Comparison of ENCODE assay signal across 24 mouse cellular contexts in the genomic region with DNA sequence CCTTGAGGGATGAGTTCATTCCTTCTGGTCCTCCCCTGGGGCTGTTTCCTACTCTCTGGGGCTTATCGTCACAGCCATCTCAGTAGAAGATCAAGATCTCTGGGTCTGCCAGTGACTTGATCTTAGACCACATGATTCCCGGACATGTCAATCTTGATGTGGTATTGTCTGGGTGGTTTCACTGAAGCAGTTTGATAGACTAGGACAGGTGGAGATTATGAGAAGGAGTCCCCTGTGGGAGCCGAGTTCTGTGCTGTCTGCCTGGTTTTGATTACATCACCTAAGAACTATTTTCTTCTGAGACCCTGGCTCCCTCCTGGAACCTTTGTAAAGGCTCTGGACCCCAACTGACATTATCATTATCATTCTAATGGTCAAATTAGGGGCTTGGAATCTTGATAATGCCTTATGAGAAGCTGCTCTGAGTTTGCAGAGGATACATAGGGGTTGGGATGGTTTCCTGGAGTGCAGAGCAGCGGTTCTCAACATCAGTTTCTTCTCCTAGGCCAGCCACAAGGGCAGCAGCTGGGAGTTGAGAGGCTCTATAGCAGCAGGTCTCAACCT. TPM values are rescaled to one million over a fixed set of nuclear protein-coding genes. Genes with fewer than 3 reads are reported as not detected.
A peak's percentile ranks its signal among the peaks of the same experiment; 100 is the strongest.
DNase-seq lines count a peak whose midpoint lies in the region; ATAC-seq and TF ChIP-seq lines count a peak whose summit lies in the region.
"Had no signal": no experiment of that assay in that cellular context is flagged by ENCODE, and none has a peak within 500 bp of the region (broad histone marks: within the 10 kb centered on the region; RNA-seq: fewer than 3 reads in every experiment).

No protein-coding gene starts in this region.

- H3K27ac ChIP-seq in ES-Bruce4 (ENCODE audit: insufficient read depth, low read length) = peak overlapping the region; percentile 49; the same call in 1 of the 2 replicates
- no peak overlapping the region for H3K27ac ChIP-seq in midbrain, embryonic 13.5 days
- H3K27ac ChIP-seq: embryonic facial prominence, embryonic 13.5 days; heart, embryonic 15.5 days; hindbrain, embryonic 10.5 days; hindbrain, embryonic 13.5 days; intestine, embryonic 15.5 days had no signal

- no peaks in the 10 kb centered on the region for H3K79me2 ChIP-seq in C2C12 (ENCODE audit: control insufficient read depth, insufficient read depth)

- TF ChIP-seq POLR2A in ES-Bruce4 (IDR thresholded peaks at IDR 0.05; ENCODE audit: insufficient read depth, low read length) = no peak

- no peaks in the 10 kb centered on the region for H3K27me3 ChIP-seq in C2C12 (ENCODE audit: control insufficient read depth, insufficient read depth, insufficient read length)
- H3K27me3 ChIP-seq in ES-Bruce4 (ENCODE audit: control insufficient read depth, insufficient read depth, low read length, poor library complexity, severe bottlenecking) = no peaks in the 10 kb centered on the region
- no peaks in the 10 kb centered on the region for H3K27me3 ChIP-seq in midbrain, embryonic 13.5 days
- H3K27me3 ChIP-seq: embryonic facial prominence, embryonic 13.5 days; heart, embryonic 12.5 days; heart, embryonic 15.5 days; hindbrain, embryonic 13.5 days; intestine, embryonic 15.5 days had no signal

- no peak for ATAC-seq in midbrain, embryonic 13.5 days
- ATAC-seq: forebrain, embryonic 14.5 days; hindbrain, embryonic 16.5 days; intestine, embryonic 15.5 days had no signal

- H3K36me3 ChIP-seq in C2C12 (ENCODE audit: control insufficient read depth, insufficient read depth) (no peaks in the 10 kb centered on the region), ES-Bruce4 (ENCODE audit: control insufficient read depth, insufficient read depth, low read length, poor library complexity, severe bottlenecking) (no peaks in the 10 kb centered on the region)
- H3K36me3 ChIP-seq in midbrain, embryonic 13.5 days = no peaks in the 10 kb centered on the region
- H3K36me3 ChIP-seq: embryonic facial prominence, embryonic 13.5 days; heart, embryonic 12.5 days; heart, embryonic 15.5 days; hindbrain, embryonic 10.5 days; hindbrain, embryonic 13.5 days; intestine, embryonic 15.5 days had no signal

- no peaks in the 10 kb centered on the region for H3K79me3 ChIP-seq in C2C12 (ENCODE audit: low read depth)

- TF ChIP-seq CTCF in C2C12 (IDR thresholded peaks at IDR 0.05; ENCODE audit: control insufficient read depth, insufficient read depth, insufficient read length) = no peak
- no peak for TF ChIP-seq CTCF in ES-Bruce4 (IDR thresholded peaks at IDR 0.05; ENCODE audit: low read depth, low read length)

- DNase-seq in R1 (ENCODE audit: low read depth, low spot score) = peak; percentile 95
- DNase-seq in thymus, adult 18-20 months = no peak
- DNase-seq in cerebellum, adult 11 months = no peak
- DNase-seq: adrenal gland, adult 2 months; adrenal gland, postnatal 14 days; cerebellum, adult 11-12 months; cerebellum, adult 8-10 months; cerebellum, postnatal 14 days; gastrocnemius, postnatal 25 days; heart, adult 18-20 months; heart, postnatal 10 days; heart, postnatal 36 days; kidney, adult 11 months had no signal

- H3K4me1 ChIP-seq in ES-Bruce4 (ENCODE audit: control insufficient read depth, insufficient read depth, low read length) = peaks cover 1% of the 10 kb centered on the region
- peaks cover 5% of the 10 kb centered on the region; the same call in 1 of the 2 replicates for H3K4me1 ChIP-seq in midbrain, embryonic 13.5 days (replicated peaks)
- H3K4me1 ChIP-seq: heart, embryonic 12.5 days; heart, embryonic 15.5 days; hindbrain, embryonic 10.5 days; hindbrain, embryonic 13.5 days; intestine, embryonic 15.5 days had no signal

- 70% methylated on average over 4 of the region's 4 CpGs for WGBS in midbrain, embryonic 13.5 days

- H3K9ac ChIP-seq in ES-Bruce4 (ENCODE audit: low read depth, poor library complexity, severe bottlenecking) = no peak overlapping the region
- no peak overlapping the region for H3K9ac ChIP-seq in midbrain, embryonic 13.5 days (replicated peaks)
- H3K9ac ChIP-seq: embryonic facial prominence, embryonic 13.5 days; heart, embryonic 12.5 days; heart, embryonic 15.5 days; hindbrain, embryonic 13.5 days; intestine, embryonic 15.5 days had no signal

- no peaks in the 10 kb centered on the region; the same call in 1 of the 2 replicates for H3K9me3 ChIP-seq in ES-Bruce4 (replicated peaks; ENCODE audit: control insufficient read depth, insufficient read depth, low read length, poor library complexity, severe bottlenecking)
- H3K9me3 ChIP-seq in midbrain, embryonic 13.5 days = no peaks in the 10 kb centered on the region
- H3K9me3 ChIP-seq: embryonic facial prominence, embryonic 13.5 days; heart, embryonic 12.5 days; heart, embryonic 15.5 days; intestine, embryonic 15.5 days had no signal

- H3K4me2 ChIP-seq in midbrain, embryonic 13.5 days (replicated peaks) = no peak overlapping the region
- H3K4me2 ChIP-seq: embryonic facial prominence, embryonic 13.5 days; heart, embryonic 12.5 days; heart, embryonic 15.5 days; hindbrain, embryonic 13.5 days; intestine, embryonic 15.5 days had no signal

- no peak overlapping the region for H3ac ChIP-seq in C2C12 (ENCODE audit: control insufficient read depth, insufficient read length, low read depth)

- H3K4me3 ChIP-seq in C2C12 (ENCODE audit: insufficient read depth, poor library complexity, severe bottlenecking) (no peak overlapping the region), ES-Bruce4 (ENCODE audit: low read depth, low read length) (no peak overlapping the region)
- no peak overlapping the region for H3K4me3 ChIP-seq in midbrain, embryonic 13.5 days (replicated peaks)
- H3K4me3 ChIP-seq: embryonic facial prominence, embryonic 13.5 days; heart, embryonic 12.5 days; heart, embryonic 15.5 days; hindbrain, embryonic 10.5 days; hindbrain, embryonic 13.5 days; intestine, embryonic 15.5 days had no signal

- no peak for TF ChIP-seq EP300 in ES-Bruce4 (IDR thresholded peaks at IDR 0.05; ENCODE audit: insufficient read depth, low read depth, low read length)

TF ChIP-seq in C2C12, 6 proteins besides CTCF, POLR2A, EP300 and RAD21:
- TF ChIP-seq FOSL1 (IDR thresholded peaks at IDR 0.05; ENCODE audit: insufficient read depth, low read length, poor library complexity, severe bottlenecking) = no peak
- TF ChIP-seq MYOG (IDR thresholded peaks at IDR 0.05; ENCODE audit: control insufficient read depth, extremely low read depth, insufficient read length) = no peak
- TF ChIP-seq USF1 (IDR thresholded peaks at IDR 0.05; ENCODE audit: low read depth) = peak; percentile 46
- TF ChIP-seq MYOD1 (IDR thresholded peaks at IDR 0.05; ENCODE audit: control insufficient read depth, insufficient read length, low read depth) = peak; percentile 99
- TF ChIP-seq MAX (IDR thresholded peaks at IDR 0.05) = no peak

RNA-seq across cellular contexts. Expression of a gene that starts 27.1 kb away (rescaled TPM):
- polyA plus RNA-seq in C2C12 (2012; fragmentation: generic; extraction: Trizol) (222 TPM), ES-Bruce4 (2011; ENCODE audit: insufficient read depth, insufficient read length, low read depth, missing spikeins) (537 and 588 TPM in 2 replicates)
- 294 and 385 TPM in 2 replicates for polyA plus RNA-seq in midbrain, embryonic 13.5 days (2015; fragmentation: Nextera tagmentation; extraction: Ambion mirVana)
